Mouse (Mus musculus) left cerebral cortex, postnatal 10 days (tissue): ENCODE results near the gene Prkar2b. TPM values are rescaled to one million over a fixed set of nuclear protein-coding genes. Genes with fewer than 3 reads are reported as not detected.

ENCODE experiments used
- total RNA-seq, 2 experiments: library from RNA; stranded (reverse); gene quantifications; 2 replicates each; pipeline ENCODE4 v1.2.3; 2021

The Prkar2b gene
- total RNA-seq, 2 experiments from 2014 or later, result 157 to 160 TPM

Other genes starting within 250 kb of the Prkar2b start
- 10 to 100 TPM; 18.1 to 20.4 TPM for gene Hbp1, start 110.8 kb downstream of the Prkar2b start, total RNA-seq
- gene Pik3cg, start 147.4 kb upstream of the Prkar2b start, total RNA-seq, result 1 to 10 TPM; 3.5 to 3.7 TPM